Mouse (Mus musculus): Measurements from ENCODE around the gene Pkd1l2.

Gene Pkd1l2

GRCm38 (mm10) chr8:117087036-117087435 lies 4.8 kb upstream of the Pkd1l2 start:
- no peak for DNase-seq (ENCODE audit: inconsistent age in 2 of 2, low spot score in 1 of 2)

GRCm38 (mm10) chr8:117085521-117085920 lies 3.3 kb upstream of the Pkd1l2 start:
- DNase-seq (ENCODE audit: inconsistent age in 2 of 2, low spot score in 1 of 2) = no peak

DNA sequence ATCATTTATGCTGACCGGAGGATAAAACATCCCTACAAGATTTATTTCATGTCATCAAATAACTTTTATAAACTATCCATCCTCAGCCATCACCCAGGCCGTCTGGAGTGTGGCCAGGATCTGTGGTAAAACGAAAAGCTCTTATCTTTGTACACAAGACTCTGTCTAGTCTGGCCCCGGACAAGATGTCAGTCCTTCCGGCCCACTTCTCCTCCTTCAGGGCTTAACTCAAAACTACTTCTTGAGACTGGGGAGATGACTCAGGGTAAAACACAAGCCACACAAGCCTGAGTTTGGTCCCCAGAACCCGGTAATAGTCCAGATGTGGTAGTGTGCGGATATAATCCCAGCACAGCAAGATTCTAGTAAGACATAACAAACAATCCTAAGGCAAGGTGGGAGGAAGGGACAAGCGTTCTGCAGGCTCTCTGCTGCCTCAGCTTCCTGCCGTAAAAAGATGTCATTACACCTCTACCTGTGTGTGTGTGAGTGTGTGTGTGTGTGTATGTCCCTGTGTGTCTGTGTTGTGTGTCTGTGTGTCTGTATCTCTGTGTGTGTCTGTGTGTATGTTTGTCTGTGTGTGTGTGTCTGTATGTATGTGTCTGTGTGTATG lies 804 bp upstream of the Pkd1l2 start:
- DNase-seq (ENCODE audit: inconsistent age in 2 of 2, low spot score in 1 of 2) = no peak

GRCm38 (mm10) chr8:117079652-117080051 lies 2.6 kb downstream of the Pkd1l2 start:
- DNase-seq (ENCODE audit: inconsistent age in 2 of 2, low spot score in 1 of 2) = no peak

DNA sequence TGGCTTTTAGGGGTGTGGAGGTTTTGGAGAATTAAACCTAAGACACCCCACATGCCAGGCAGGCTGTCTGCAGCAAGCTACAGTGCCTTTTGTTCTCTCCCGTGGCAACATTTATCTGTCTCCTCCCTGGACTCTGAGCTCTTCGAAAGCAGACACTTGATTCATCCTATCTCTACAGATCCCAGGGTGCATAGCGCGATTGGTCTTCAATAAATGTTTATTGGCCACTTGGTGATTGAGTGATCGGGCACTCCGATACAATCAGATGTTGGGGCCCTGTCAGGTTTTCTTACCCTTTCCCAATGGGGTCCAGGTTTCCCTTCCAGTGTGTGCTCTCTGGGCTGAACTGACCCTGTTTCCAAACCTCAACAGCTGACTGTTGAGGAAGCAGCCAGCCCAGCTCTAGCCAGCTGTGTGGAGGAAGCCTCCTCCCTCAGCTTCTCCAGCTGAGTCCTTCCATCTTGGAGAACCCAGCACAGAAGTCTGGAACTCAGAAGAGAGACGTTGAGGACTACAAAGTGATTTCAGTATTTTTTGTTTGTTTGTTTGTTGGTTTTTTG lies 3.8 kb downstream of the Pkd1l2 start:
- DNase-seq (ENCODE audit: inconsistent age in 2 of 2, low spot score in 1 of 2) = no peak

DNA sequence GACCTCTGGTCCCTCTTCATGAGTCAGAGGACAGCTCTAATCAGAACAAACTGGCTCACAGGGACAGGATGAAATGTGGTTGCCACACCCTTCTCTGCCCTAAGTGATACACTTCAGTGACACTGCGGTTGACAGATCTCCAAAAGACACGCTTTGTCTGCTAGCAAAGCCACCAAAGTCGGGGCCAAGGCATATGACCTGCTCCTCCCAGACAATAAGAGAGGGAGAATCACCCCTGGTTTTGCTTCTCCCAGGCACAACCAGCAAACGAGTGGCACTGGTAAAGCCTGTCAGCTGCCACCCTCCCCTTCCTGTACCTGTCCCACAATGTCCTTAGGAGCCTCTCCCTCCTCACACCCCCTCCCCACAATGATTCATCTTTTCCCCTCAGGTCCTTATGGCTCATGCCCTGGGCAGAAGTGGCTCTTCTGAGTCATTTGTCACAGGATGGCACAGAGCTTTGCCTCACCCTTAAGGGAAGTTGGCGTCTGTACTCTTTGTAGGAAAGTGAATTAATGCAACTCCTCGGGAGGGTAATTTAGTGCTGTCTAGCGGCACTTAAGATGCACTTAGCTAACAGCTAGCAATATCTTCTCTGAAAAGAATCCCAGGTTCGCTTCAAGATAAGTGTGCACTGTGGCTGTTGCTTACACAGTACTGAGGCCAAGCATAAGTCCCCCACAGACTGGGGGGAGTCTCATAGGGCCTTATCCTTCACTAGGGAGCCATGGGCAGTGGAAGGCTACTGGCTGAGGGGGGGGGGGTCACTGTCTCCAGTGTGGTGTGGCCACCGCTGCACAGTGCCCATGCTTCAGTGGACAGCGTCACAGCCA lies 7.7 kb downstream of the Pkd1l2 start:
- DNase-seq (ENCODE audit: inconsistent age in 2 of 2, low spot score in 1 of 2) = no peak

- DNase-seq (ENCODE audit: inconsistent age in 2 of 2, low spot score in 1 of 2) = peak in 1 of 2 experiments; percentile 52
Measured at GRCm38 (mm10) chr8:117069708-117070107, 12.5 kb downstream of the Pkd1l2 start.

- no peak for DNase-seq (ENCODE audit: inconsistent age in 2 of 2, low spot score in 1 of 2)
Measured at GRCm38 (mm10) chr8:117068294-117068693, 14.0 kb downstream of the Pkd1l2 start.

- DNase-seq (ENCODE audit: inconsistent age in 2 of 2, low spot score in 1 of 2) = no peak
Measured at GRCm38 (mm10) chr8:117067396-117067795, 14.9 kb downstream of the Pkd1l2 start.

DNA sequence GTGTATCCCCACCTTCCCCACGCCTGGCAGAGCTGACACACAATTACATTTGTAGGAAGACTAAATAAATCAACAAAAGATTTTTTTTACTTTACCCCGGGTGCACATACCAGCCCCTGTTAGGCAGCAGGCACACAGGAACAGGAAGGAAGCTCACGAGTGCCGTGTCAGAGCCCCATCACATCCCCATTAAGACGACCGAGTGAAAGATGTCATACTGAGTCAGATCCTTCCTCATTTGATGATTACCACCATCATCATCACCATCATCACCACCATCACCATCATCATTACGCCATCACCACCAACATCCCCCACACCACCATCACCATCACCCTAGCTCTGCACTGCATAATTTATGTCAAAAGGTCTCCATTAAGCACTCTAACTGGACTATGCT lies 15.3 kb downstream of the Pkd1l2 start:
- DNase-seq (ENCODE audit: inconsistent age in 2 of 2, low spot score in 1 of 2) = no peak

GRCm38 (mm10) chr8:117061180-117061880 lies 20.9 kb downstream of the Pkd1l2 start:
- peak in 1 of 2 experiments; percentile 40 for DNase-seq (ENCODE audit: inconsistent age in 2 of 2, low spot score in 1 of 2)

DNA sequence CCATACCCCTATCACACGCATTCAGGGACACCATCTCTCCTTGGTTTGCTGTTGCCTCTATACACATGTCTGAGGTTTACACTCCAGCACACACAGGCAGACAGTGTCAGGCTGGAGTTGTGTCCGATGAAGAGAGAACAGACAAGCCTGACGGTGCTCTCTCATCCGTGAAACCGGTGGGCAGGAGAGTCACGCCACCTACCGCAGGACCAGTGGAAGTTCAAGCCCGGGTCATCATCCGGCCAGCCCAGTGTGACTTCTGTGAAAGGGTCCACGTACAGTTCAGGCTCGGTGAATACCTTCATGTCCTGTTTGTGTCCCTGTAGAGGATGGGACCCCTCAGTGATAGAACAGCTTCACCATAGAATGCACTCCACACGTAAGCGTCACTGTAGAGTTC lies 21.9 kb downstream of the Pkd1l2 start:
- no peak for DNase-seq (ENCODE audit: inconsistent age in 2 of 2, low spot score in 1 of 2)

GRCm38 (mm10) chr8:117059021-117059420 lies 23.2 kb downstream of the Pkd1l2 start:
- no peak for DNase-seq (ENCODE audit: inconsistent age in 2 of 2, low spot score in 1 of 2)

DNA sequence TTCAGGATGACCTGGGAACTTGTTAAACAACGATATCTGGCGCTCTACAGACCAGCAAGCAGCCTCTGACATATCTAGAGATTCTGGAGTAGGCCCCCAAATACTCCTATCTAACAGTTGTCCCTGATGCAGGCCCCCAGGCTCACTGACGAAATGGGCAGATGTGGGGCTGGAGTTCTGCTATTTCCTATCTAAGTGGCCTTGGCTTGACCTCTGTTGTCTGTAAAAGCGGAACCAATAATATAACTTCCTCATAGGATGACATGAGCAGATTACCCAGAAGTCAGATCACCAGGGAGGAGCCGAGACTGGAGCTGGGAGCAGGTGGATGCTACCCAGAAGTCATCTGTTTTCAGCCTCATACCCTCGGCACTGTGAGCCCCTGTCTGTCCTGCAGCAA lies 27.2 kb downstream of the Pkd1l2 start:
- no peak for DNase-seq (ENCODE audit: inconsistent age in 2 of 2, low spot score in 1 of 2)

DNA sequence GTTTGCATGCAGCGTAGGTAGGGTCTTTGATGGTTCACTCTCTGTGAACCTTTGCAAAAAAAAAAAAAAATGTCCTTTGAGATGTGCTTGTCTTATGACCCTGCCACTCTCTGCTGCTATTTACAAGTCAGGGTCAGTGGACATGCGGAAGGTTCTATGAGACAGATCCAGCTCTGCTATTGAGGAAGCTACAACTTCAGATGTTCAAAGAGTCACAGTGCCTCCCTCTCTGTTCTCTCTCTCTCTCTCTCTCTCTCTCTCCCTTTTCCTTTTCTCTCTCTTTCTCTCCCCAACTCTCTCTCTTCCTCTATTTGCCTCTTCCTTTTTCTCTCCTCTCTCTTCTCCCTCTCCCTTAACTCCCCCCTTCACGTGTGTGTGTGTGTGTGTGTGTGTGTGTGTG lies 28.1 kb downstream of the Pkd1l2 start:
- DNase-seq (ENCODE audit: inconsistent age in 2 of 2, low spot score in 1 of 2) = no peak

- peak; percentile 67 to 86 for DNase-seq (ENCODE audit: inconsistent age in 2 of 2, low spot score in 1 of 2)
Measured at GRCm38 (mm10) chr8:117053135-117054079, 28.8 kb downstream of the Pkd1l2 start.

- no peak for DNase-seq (ENCODE audit: inconsistent age in 2 of 2, low spot score in 1 of 2)
Measured at GRCm38 (mm10) chr8:117051316-117051715, 30.9 kb downstream of the Pkd1l2 start.

- peak in 1 of 2 experiments; percentile 63 for DNase-seq (ENCODE audit: inconsistent age in 2 of 2, low spot score in 1 of 2)
Measured at GRCm38 (mm10) chr8:117050763-117051162, 31.5 kb downstream of the Pkd1l2 start.

- no peak for DNase-seq (ENCODE audit: inconsistent age in 2 of 2, low spot score in 1 of 2)
Measured at GRCm38 (mm10) chr8:117049444-117049843, 32.8 kb downstream of the Pkd1l2 start.

GRCm38 (mm10) chr8:117043584-117043983 lies 38.7 kb downstream of the Pkd1l2 start:
- no peak for DNase-seq (ENCODE audit: inconsistent age in 2 of 2, low spot score in 1 of 2)
